Mouse (Mus musculus) thymus, postnatal 0 days (tissue): ENCODE results near the gene Olfr98. TPM values are rescaled to one million over a fixed set of nuclear protein-coding genes. Genes with fewer than 3 reads are reported as not detected.
"Not testable (repeated sequence)": the region's sequence is repeated elsewhere in the genome, so short reads cannot be mapped to it uniquely, and the experiment has no call there.

Experiments used
- DNase-seq: peaks from one replicate; pipeline ENCODE4 v3.0.0-alpha.2; 2015; ENCODE audit warnings: low spot score
- polyA plus RNA-seq: library from polyadenylated mRNA; unstranded; fragments of >200 nt; fragmentation: Nextera tagmentation; extraction: Ambion mirVana; gene quantifications from 2 replicates; pipeline ENCODE4 v1.2.1, GENCODE M21; 2015

Olfr98 gene
- polyA plus RNA-seq: not detected in 2 replicates

- no peak for DNase-seq
Measured at GRCm38 (mm10) chr17:37263626-37264025, at the start of gene Olfr98. TSS of gene Olfr98 (minus strand) at chr17:37263749.

GRCm38 (mm10) chr17:37310146-37310699 lies 46.7 kb upstream of the Olfr98 start:
- no peak for DNase-seq

- DNase-seq: no peak
Measured at GRCm38 (mm10) chr17:37308483-37308882, 44.9 kb upstream of the Olfr98 start.

- DNase-seq: no peak
Measured at GRCm38 (mm10) chr17:37304213-37304612, 40.7 kb upstream of the Olfr98 start, which contains the start of gene Olfr101. TSS of gene Olfr101 (minus strand) at chr17:37304313.

GRCm38 (mm10) chr17:37283360-37283759 lies 19.8 kb upstream of the Olfr98 start, which contains the start of gene Olfr99:
TSS of gene Olfr99 (minus strand) at chr17:37283460.
- no peak for DNase-seq

GRCm38 (mm10) chr17:37280331-37280730 lies 16.8 kb upstream of the Olfr98 start:
- no peak for DNase-seq

GRCm38 (mm10) chr17:37276573-37276972 lies 13.0 kb upstream of the Olfr98 start:
- no peak for DNase-seq

- no peak for DNase-seq
Measured at GRCm38 (mm10) chr17:37275626-37276248, 12.2 kb upstream of the Olfr98 start.

GRCm38 (mm10) chr17:37270702-37271092 lies 7.1 kb upstream of the Olfr98 start:
- DNase-seq: peak; percentile 81

- peak; percentile 94 for DNase-seq
Measured at GRCm38 (mm10) chr17:37270058-37270701, 6.6 kb upstream of the Olfr98 start, which contains the start of gene H2-M3. TSS of gene H2-M3 (plus strand) at chr17:37270220.

- peak; percentile 6 for DNase-seq
Measured at GRCm38 (mm10) chr17:37250544-37250943, 13.0 kb downstream of the Olfr98 start.

GRCm38 (mm10) chr17:37249460-37249859 lies 14.1 kb downstream of the Olfr98 start:
- DNase-seq: no peak

- DNase-seq: peak; percentile 66
Measured at GRCm38 (mm10) chr17:37246715-37247114, 16.8 kb downstream of the Olfr98 start.

GRCm38 (mm10) chr17:37242198-37242597 lies 21.4 kb downstream of the Olfr98 start:
- DNase-seq: no peak

- DNase-seq: not testable (repeated sequence)
Measured at GRCm38 (mm10) chr17:37237230-37237629, 26.3 kb downstream of the Olfr98 start, which contains the start of gene Olfr97. TSS of gene Olfr97 (minus strand) at chr17:37237330.

- DNase-seq: no peak
Measured at GRCm38 (mm10) chr17:37221879-37222278, 41.7 kb downstream of the Olfr98 start.

- no peak for DNase-seq
Measured at GRCm38 (mm10) chr17:37219846-37220245, 43.7 kb downstream of the Olfr98 start, which contains the start of gene Olfr96. TSS of gene Olfr96 (plus strand) at chr17:37220146.

GRCm38 (mm10) chr17:37218486-37218885 lies 45.1 kb downstream of the Olfr98 start:
- DNase-seq: no peak

- no peak for DNase-seq
Measured at GRCm38 (mm10) chr17:37213018-37213417, 50.5 kb downstream of the Olfr98 start, which contains the start of gene Olfr95. TSS of gene Olfr95 (minus strand) at chr17:37213118.
